Mouse (Mus musculus) G1E (cell line): ENCODE data around the gene Pvr. TPM values are rescaled to one million over a fixed set of nuclear protein-coding genes. Genes with fewer than 3 reads are reported as not detected.

Experiments used
- ATAC-seq: 2 replicates; pipeline ENCODE4 v1.8.0; 2016; ENCODE audit warnings: mild to moderate bottlenecking; ENCODE audit not compliant: insufficient number of reproducible peaks, poor library complexity, low FRiP score, severe bottlenecking; ENCODE audit errors: extremely low read depth
- DNase-seq: peaks from one replicate; pipeline ENCODE4 v3.0.0; 2012; ENCODE audit warnings: low spot score
- H3K27me3 ChIP-seq: 2 replicates; pipeline ENCODE4 v1.6.1; 2012; ENCODE audit warnings: mild to moderate bottlenecking, low read length, inconsistent platforms; ENCODE audit not compliant: insufficient read depth
- H3K36me3 ChIP-seq: replicated peaks from 2 replicates; pipeline ENCODE3; 2012; ENCODE audit warnings: mild to moderate bottlenecking, inconsistent platforms
- H3K4me1 ChIP-seq: 2 replicates; pipeline ENCODE4 v1.6.1; 2012; ENCODE audit warnings: low read depth, low read length, inconsistent platforms, mixed read lengths; ENCODE audit not compliant: insufficient read depth
- H3K4me3 ChIP-seq: 2 replicates; pipeline ENCODE4 v1.5.1; 2012; ENCODE audit warnings: low read depth, mild to moderate bottlenecking, inconsistent platforms, low read length, moderate library complexity, mixed read lengths
- H3K9me3 ChIP-seq: replicated peaks from 2 replicates; pipeline ENCODE4 v1.6.1; 2012; ENCODE audit warnings: inconsistent platforms
- CTCF ChIP-seq: IDR thresholded peaks from 2 replicates; pipeline ENCODE4 v1.5.1; 2012; ENCODE audit warnings: low read depth, low read length, inconsistent platforms, mixed read lengths
- GATA1 ChIP-seq: IDR thresholded peaks from 2 replicates; pipeline ENCODE4 v1.6.1; 2012; ENCODE audit warnings: borderline replicate concordance, low read length, inconsistent platforms, mixed read lengths
- GATA2 ChIP-seq: IDR thresholded peaks from 2 replicates; pipeline ENCODE4 v1.6.1; 2012; ENCODE audit warnings: low read depth, low read length, inconsistent platforms, borderline replicate concordance
- POLR2AphosphoS5 ChIP-seq: IDR thresholded peaks from 2 replicates; pipeline ENCODE4 v1.6.1; 2012; ENCODE audit warnings: low read depth, low read length, inconsistent platforms; ENCODE audit not compliant: insufficient replicate concordance
- TAL1 ChIP-seq: conservative IDR thresholded peaks from 2 replicates; pipeline ENCODE4 v1.6.1; 2012; ENCODE audit warnings: low read depth, low read length, inconsistent platforms, mixed read lengths
- polyA plus RNA-seq: library from polyadenylated mRNA; stranded (reverse); fragments of >175 nt; gene quantifications from 2 replicates; pipeline ENCODE4 v1.2.3, GENCODE M21; 2012
- total RNA-seq, 2 experiments: library from RNA; stranded (forward) in 1 of 2; stranded (reverse) in 1 of 2; fragments of 200-1000 nt in 1 of 2; fragments of >200 nt in 1 of 2; fragmentation: Nextera tagmentation in 1 of 2; gene quantifications; 2 replicates each; pipeline ENCODE4 v1.2.3; 2014 to 2017

Pvr gene
- total and polyA plus RNA-seq, 3 experiments, result 0.33 TPM; not detected in 2

GRCm38 (mm10) chr7:19865246-19866036 lies 55.5 kb downstream of the Pvr start:
- Histone ChIP-seq H3K4me1 (peaks cover 5% of the 10 kb centered on the region), H3K27me3 (peaks cover 8% of the 10 kb centered on the region; the same call in 1 of the 2 replicates), H3K36me3 (no peaks in the 10 kb centered on the region), H3K9me3 (no peaks in the 10 kb centered on the region), H3K4me3 (no peak overlapping the region)
- DNase-seq (no peak), ATAC-seq (no peak)
- TF ChIP-seq CTCF (no peak), TAL1 (no peak), GATA2 (no peak), GATA1 (no peak), POLR2AphosphoS5 (no peak)

GRCm38 (mm10) chr7:19864241-19864640 lies 56.7 kb downstream of the Pvr start:
- Histone ChIP-seq H3K36me3 (no peaks in the 10 kb centered on the region), H3K27me3 (peaks cover 16% of the 10 kb centered on the region; the same call in 1 of the 2 replicates), H3K9me3 (no peaks in the 10 kb centered on the region), H3K4me1 (no peaks in the 10 kb centered on the region), H3K4me3 (no peak overlapping the region)
- no peak for ATAC-seq
- DNase-seq, result no peak
- no peak for TF ChIP-seq GATA1
- no peak for TF ChIP-seq CTCF

GRCm38 (mm10) chr7:19861199-19861598 lies 59.8 kb downstream of the Pvr start, which contains the start of gene Ceacam16:
TSS of gene Ceacam16 (minus strand) at chr7:19861299.
- no peaks in the 10 kb centered on the region for H3K9me3 ChIP-seq
- H3K4me3 ChIP-seq, result no peak within 1 kb of the TSS
- ATAC-seq (no peak), DNase-seq (no peak)
- TF ChIP-seq GATA1 (no peak), TAL1 (no peak)
- no peaks in the 10 kb centered on the region for H3K4me1 ChIP-seq
- H3K36me3 ChIP-seq, result no peaks in the 10 kb centered on the region
- peaks cover 22% of the 10 kb centered on the region; the same call in 1 of the 2 replicates for H3K27me3 ChIP-seq

- H3K27me3 ChIP-seq, result peaks cover 26% of the 10 kb centered on the region; the same call in 1 of the 2 replicates
- no peaks in the 10 kb centered on the region for H3K9me3 ChIP-seq
- DNase-seq, result no peak
- no peaks in the 10 kb centered on the region for H3K36me3 ChIP-seq
- TF ChIP-seq GATA1 (no peak), CTCF (no peak), GATA2 (no peak), POLR2AphosphoS5 (no peak), TAL1 (no peak)
- ATAC-seq, result no peak
- H3K4me1 ChIP-seq, result no peaks in the 10 kb centered on the region
- no peak overlapping the region for H3K4me3 ChIP-seq
Observed at GRCm38 (mm10) chr7:19859740-19860139, 61.2 kb downstream of the Pvr start.

- Histone ChIP-seq H3K27me3 (peaks cover 26% of the 10 kb centered on the region; the same call in 1 of the 2 replicates), H3K4me3 (no peak overlapping the region), H3K9me3 (no peaks in the 10 kb centered on the region), H3K36me3 (no peaks in the 10 kb centered on the region), H3K4me1 (no peaks in the 10 kb centered on the region)
- no peak for TF ChIP-seq TAL1
- no peak for TF ChIP-seq CTCF
- TF ChIP-seq POLR2AphosphoS5, result no peak
- TF ChIP-seq GATA1, result no peak
- TF ChIP-seq GATA2, result no peak
- ATAC-seq, result no peak
- DNase-seq, result no peak
Observed at GRCm38 (mm10) chr7:19856283-19856682, 64.7 kb downstream of the Pvr start.

GRCm38 (mm10) chr7:19855663-19856062 lies 65.3 kb downstream of the Pvr start:
- TF ChIP-seq CTCF, result no peak
- TF ChIP-seq GATA1, result no peak
- no peak for TF ChIP-seq GATA2
- TF ChIP-seq TAL1, result no peak
- TF ChIP-seq POLR2AphosphoS5, result no peak
- no peak for ATAC-seq
- peaks cover 21% of the 10 kb centered on the region; the same call in 1 of the 2 replicates for H3K27me3 ChIP-seq

More at GRCm38 (mm10) chr7:19855663-19856062, 65.3 kb downstream of the Pvr start:
- Histone ChIP-seq H3K4me3 (no peak overlapping the region), H3K9me3 (no peaks in the 10 kb centered on the region), H3K36me3 (no peaks in the 10 kb centered on the region), H3K4me1 (no peaks in the 10 kb centered on the region)
- DNase-seq, result no peak

Other genes starting within 250 kb of the Pvr start
- gene Apoc2, start 243.2 kb downstream of the Pvr start, total RNA-seq (2014; fragmentation: Nextera tagmentation), result not detected in 2 replicates
- not detected in 2 replicates for gene Apoc2, start 243.2 kb downstream of the Pvr start, total RNA-seq (2017)
- gene Apoc2, start 243.2 kb downstream of the Pvr start, polyA plus RNA-seq, result not detected in 2 replicates
- gene Gm44805, start 239.7 kb downstream of the Pvr start, total RNA-seq (2014; fragmentation: Nextera tagmentation), result not detected in 2 replicates
- not detected in 2 replicates for gene Gm44805, start 239.7 kb downstream of the Pvr start, total RNA-seq (2017)
- gene Gm44805, start 239.7 kb downstream of the Pvr start, polyA plus RNA-seq, result not detected in 2 replicates
- not detected in 2 replicates for gene Apoc4, start 239.7 kb downstream of the Pvr start, total RNA-seq (2014; fragmentation: Nextera tagmentation)
- gene Apoc4, start 239.7 kb downstream of the Pvr start, total RNA-seq (2017), result 0.27 TPM in 1 of 2 replicates, not detected in the other
- 0.22 TPM in 1 of 2 replicates, not detected in the other for gene Apoc4, start 239.7 kb downstream of the Pvr start, polyA plus RNA-seq
- 12.3 and 14.9 TPM in 2 replicates for gene Apoc1, start 228.5 kb downstream of the Pvr start, total RNA-seq (2014; fragmentation: Nextera tagmentation)
- gene Apoc1, start 228.5 kb downstream of the Pvr start, total RNA-seq (2017), result 4.8 and 7.0 TPM in 2 replicates
- gene Apoc1, start 228.5 kb downstream of the Pvr start, polyA plus RNA-seq, result 9.5 and 15.3 TPM in 2 replicates
- 7.4 and 8.1 TPM in 2 replicates for gene Apoe, start 222.0 kb downstream of the Pvr start, total RNA-seq (2014; fragmentation: Nextera tagmentation)
- gene Apoe, start 222.0 kb downstream of the Pvr start, total RNA-seq (2017), result 19.9 TPM in 2 replicates
- 28.6 and 28.7 TPM in 2 replicates for gene Apoe, start 222.0 kb downstream of the Pvr start, polyA plus RNA-seq
- 75.6 and 88.4 TPM in 2 replicates for gene Tomm40, start 205.7 kb downstream of the Pvr start, total RNA-seq (2014; fragmentation: Nextera tagmentation)
- gene Tomm40, start 205.7 kb downstream of the Pvr start, total RNA-seq (2017), result 49.1 and 56.9 TPM in 2 replicates
- gene Tomm40, start 205.7 kb downstream of the Pvr start, polyA plus RNA-seq, result 377 and 386 TPM in 2 replicates
- 14.2 and 17.2 TPM in 2 replicates for gene Nectin2, start 170.7 kb downstream of the Pvr start, total RNA-seq (2014; fragmentation: Nextera tagmentation)
- 9.7 and 11.4 TPM in 2 replicates for gene Nectin2, start 170.7 kb downstream of the Pvr start, total RNA-seq (2017)
- gene Nectin2, start 170.7 kb downstream of the Pvr start, polyA plus RNA-seq, result 34.9 and 35.8 TPM in 2 replicates
- gene Bcam, start 150.1 kb downstream of the Pvr start, total RNA-seq (2014; fragmentation: Nextera tagmentation), result not detected in 2 replicates
- 0.05 TPM in 1 of 2 replicates, not detected in the other for gene Bcam, start 150.1 kb downstream of the Pvr start, total RNA-seq (2017)
- not detected in 2 replicates for gene Bcam, start 150.1 kb downstream of the Pvr start, polyA plus RNA-seq
- gene Cblc, start 124.4 kb downstream of the Pvr start, total RNA-seq (2014; fragmentation: Nextera tagmentation), result not detected in 2 replicates
- gene Cblc, start 124.4 kb downstream of the Pvr start, total RNA-seq (2017), result not detected in 2 replicates
- not detected in 2 replicates for gene Cblc, start 124.4 kb downstream of the Pvr start, polyA plus RNA-seq
- gene Bcl3, start 98.4 kb downstream of the Pvr start, total RNA-seq (2014; fragmentation: Nextera tagmentation), result 2.7 TPM in 1 of 2 replicates, not detected in the other
- 0.71 and 1.1 TPM in 2 replicates for gene Bcl3, start 98.4 kb downstream of the Pvr start, total RNA-seq (2017)
- gene Bcl3, start 98.4 kb downstream of the Pvr start, polyA plus RNA-seq, result 6.1 and 6.6 TPM in 2 replicates
- not detected in 2 replicates for gene Gm19345, start 69.2 kb downstream of the Pvr start, total RNA-seq (2014; fragmentation: Nextera tagmentation)
- not detected in 2 replicates for gene Gm19345, start 69.2 kb downstream of the Pvr start, total RNA-seq (2017)
- not detected in 2 replicates for gene Gm19345, start 69.2 kb downstream of the Pvr start, polyA plus RNA-seq
- 1.7 and 4.1 TPM in 2 replicates for gene Ceacam16, start 59.9 kb downstream of the Pvr start, total RNA-seq (2014; fragmentation: Nextera tagmentation)
- 2.3 and 2.8 TPM in 2 replicates for gene Ceacam16, start 59.9 kb downstream of the Pvr start, total RNA-seq (2017)
- 2.2 and 3.2 TPM in 2 replicates for gene Ceacam16, start 59.9 kb downstream of the Pvr start, polyA plus RNA-seq
- gene Ceacam19, start 33.2 kb downstream of the Pvr start, total RNA-seq (2014; fragmentation: Nextera tagmentation), result not detected in 2 replicates
- gene Ceacam19, start 33.2 kb downstream of the Pvr start, total RNA-seq (2017), result 0.05 TPM in 1 of 2 replicates, not detected in the other
- not detected in 2 replicates for gene Ceacam19, start 33.2 kb downstream of the Pvr start, polyA plus RNA-seq
- not detected in 2 replicates for gene Igsf23, start 29.6 kb upstream of the Pvr start, total RNA-seq (2014; fragmentation: Nextera tagmentation)
- 0.11 TPM in 1 of 2 replicates, not detected in the other for gene Igsf23, start 29.6 kb upstream of the Pvr start, total RNA-seq (2017)
- gene Igsf23, start 29.6 kb upstream of the Pvr start, polyA plus RNA-seq, result not detected in 2 replicates
- not detected in 2 replicates for gene Ceacam20, start 44.3 kb upstream of the Pvr start, total RNA-seq (2014; fragmentation: Nextera tagmentation)
- not detected in 2 replicates for gene Ceacam20, start 44.3 kb upstream of the Pvr start, total RNA-seq (2017)
- gene Ceacam20, start 44.3 kb upstream of the Pvr start, polyA plus RNA-seq, result not detected in 2 replicates
- gene Nlrp9b, start 70.3 kb upstream of the Pvr start, total RNA-seq (2014; fragmentation: Nextera tagmentation), result not detected in 2 replicates
- 0.12 and 0.38 TPM in 2 replicates for gene Nlrp9b, start 70.3 kb upstream of the Pvr start, total RNA-seq (2017)
- gene Nlrp9b, start 70.3 kb upstream of the Pvr start, polyA plus RNA-seq, result not detected in 2 replicates
- not detected in 2 replicates for gene Vmn1r91, start 178.5 kb upstream of the Pvr start, total RNA-seq (2014; fragmentation: Nextera tagmentation)
- 0.05 and 0.06 TPM in 2 replicates for gene Vmn1r91, start 178.5 kb upstream of the Pvr start, total RNA-seq (2017)
- gene Vmn1r91, start 178.5 kb upstream of the Pvr start, polyA plus RNA-seq, result not detected in 2 replicates
- gene Gm16442, start 201.4 kb upstream of the Pvr start, total RNA-seq (2014; fragmentation: Nextera tagmentation), result not detected in 2 replicates
- gene Gm16442, start 201.4 kb upstream of the Pvr start, total RNA-seq (2017), result 0.27 TPM in 1 of 2 replicates, not detected in the other
- gene Gm16442, start 201.4 kb upstream of the Pvr start, polyA plus RNA-seq, result not detected in 2 replicates
- not detected in 2 replicates for gene Vmn1r93, start 217.9 kb upstream of the Pvr start, total RNA-seq (2014; fragmentation: Nextera tagmentation)
- not detected in 2 replicates for gene Vmn1r93, start 217.9 kb upstream of the Pvr start, total RNA-seq (2017)
- not detected in 2 replicates for gene Vmn1r93, start 217.9 kb upstream of the Pvr start, polyA plus RNA-seq
- not detected in 2 replicates for gene Vmn1r94, start 247.2 kb upstream of the Pvr start, total RNA-seq (2014; fragmentation: Nextera tagmentation)
- not detected in 2 replicates for gene Vmn1r94, start 247.2 kb upstream of the Pvr start, total RNA-seq (2017)
- gene Vmn1r94, start 247.2 kb upstream of the Pvr start, polyA plus RNA-seq, result not detected in 2 replicates